Mouse (Mus musculus) myocyte (in vitro differentiated cells): ENCODE measurements around the gene Slc44a1.

Source experiments
- E2F4 ChIP-seq: IDR thresholded peaks from one replicate; pipeline ENCODE4 v1.6.1; 2011; ENCODE audit warnings: mild to moderate bottlenecking, control low read depth, moderate library complexity; ENCODE audit not compliant: insufficient read depth
- POLR2A ChIP-seq: IDR thresholded peaks from one replicate; pipeline ENCODE4 v1.6.1; 2011; ENCODE audit warnings: low read depth, mild to moderate bottlenecking, control low read depth, moderate library complexity; ENCODE audit not compliant: insufficient read length
- POLR2AphosphoS2 ChIP-seq: IDR thresholded peaks from one replicate; pipeline ENCODE4 v1.6.1; 2011; ENCODE audit warnings: low read depth, control low read depth; ENCODE audit not compliant: insufficient read length
- SRF ChIP-seq: IDR thresholded peaks from one replicate; pipeline ENCODE4 v1.6.1; 2011; ENCODE audit warnings: low read depth; ENCODE audit not compliant: control insufficient read depth, insufficient read length
- TCF3 ChIP-seq: IDR thresholded peaks from one replicate; pipeline ENCODE4 v1.6.1; 2011; ENCODE audit warnings: low read depth, control low read depth; ENCODE audit not compliant: insufficient read length
- USF1 ChIP-seq: IDR thresholded peaks from one replicate; pipeline ENCODE4 v1.6.1; 2011; ENCODE audit warnings: low read depth, mild to moderate bottlenecking, control low read depth, moderate library complexity

GRCm38 (mm10) chr4:53414031-53414797 lies 26.0 kb upstream of the Slc44a1 start:
- TF ChIP-seq USF1 (no peak), POLR2A (no peak), E2F4 (no peak), TCF3 (no peak), POLR2AphosphoS2 (no peak), SRF (no peak)
